Mouse (Mus musculus) kidney, postnatal 0 days (tissue): ENCODE measurements around the gene Itpkc. TPM values are rescaled to one million over a fixed set of nuclear protein-coding genes. Genes with fewer than 3 reads are reported as not detected.

Experiments
- ATAC-seq: fragments of 200-750 bp; cut with Nextera tagmentation; replicated peaks from 2 replicates; pipeline ENCODE4 v1.8.0; 2017; ENCODE audit warnings: low read depth, moderate number of reproducible peaks, moderate TSS enrichment, moderate library complexity; ENCODE audit not compliant: low FRiP score
- DNase-seq: peaks from one replicate; pipeline ENCODE4 v3.0.0-alpha.2; 2016; ENCODE audit warnings: low spot score
- H3K27ac ChIP-seq: fragments of 300-500 bp; sonication (generic); 2 replicates; pipeline ENCODE4 v1.5.1; 2014; ENCODE audit warnings: mild to moderate bottlenecking
- H3K27me3 ChIP-seq: fragments of 300-500 bp; sonication (generic); 2 replicates; pipeline ENCODE4 v1.6.1; 2014; ENCODE audit warnings: low read length, mixed read lengths; ENCODE audit not compliant: insufficient read depth
- H3K36me3 ChIP-seq: fragments of 300-500 bp; sonication (generic); 2 replicates; pipeline ENCODE4 v1.6.1; 2014; ENCODE audit warnings: low read length, mixed read lengths; ENCODE audit not compliant: insufficient read depth
- H3K4me1 ChIP-seq: fragments of 300-500 bp; sonication (generic); replicated peaks from 2 replicates; pipeline ENCODE4 v1.6.1; 2014; ENCODE audit warnings: antibody characterized with exemption, low read length, mixed read lengths; ENCODE audit not compliant: insufficient read depth
- H3K4me2 ChIP-seq: fragments of 300-500 bp; sonication (generic); 2 replicates; pipeline ENCODE4 v1.6.1; 2014; ENCODE audit warnings: mild to moderate bottlenecking, low read length, moderate library complexity, mixed read lengths
- H3K4me3 ChIP-seq: fragments of 300-500 bp; sonication (generic); replicated peaks from 2 replicates; pipeline ENCODE4 v1.5.1; 2014; ENCODE audit warnings: low read depth, low read length
- H3K9ac ChIP-seq: fragments of 300-500 bp; sonication (generic); 2 replicates; pipeline ENCODE4 v1.6.1; 2014; ENCODE audit warnings: low read depth, low read length
- H3K9me3 ChIP-seq: fragments of 300-500 bp; sonication (generic); replicated peaks from 2 replicates; pipeline ENCODE4 v1.6.1; 2016; ENCODE audit warnings: low read length, inconsistent platforms, mixed read lengths
- CTCF ChIP-seq: IDR thresholded peaks from 2 replicates; pipeline ENCODE4 v1.5.1; 2016; ENCODE audit warnings: antibody characterized with exemption, low read depth, mild to moderate bottlenecking, moderate library complexity
- WGBS: fragments of 180-500 bp; shearing (Covaris S2); extraction: QIAGEN DNeasy Blood & Tissue Kit; methylation state at CpG from one replicate; pipeline ENCODE4 v1.1.7; 2014; 5-methylcytosine and 5-hydroxymethylcytosine counted together
- polyA plus RNA-seq: library from polyadenylated mRNA; unstranded; fragments of >200 nt; fragmentation: Nextera tagmentation; extraction: Ambion mirVana; gene quantifications from 2 replicates; pipeline ENCODE4 v1.2.1, GENCODE M21; 2015

Gene Itpkc
- polyA plus RNA-seq, 1 experiment from 2014 or later = 3.6 TPM

- Histone ChIP-seq H3K36me3 (peaks cover 48% of the 10 kb centered on the region), H3K9me3 (no peaks in the 10 kb centered on the region), H3K4me3 (no peak overlapping the region), H3K4me2 (no peak overlapping the region), H3K4me1 (peaks cover 7% of the 10 kb centered on the region), H3K27me3 (no peaks in the 10 kb centered on the region), H3K9ac (no peak overlapping the region), H3K27ac (no peak overlapping the region)
- DNase-seq = no peak
- TF ChIP-seq CTCF = no peak
- WGBS = 72% methylated on average over 4 of the region's 4 CpGs
- ATAC-seq = no peak
These were observed 34.7 kb downstream of the Itpkc start for GRCm38 (mm10) chr7:27193731-27194130.

DNA sequence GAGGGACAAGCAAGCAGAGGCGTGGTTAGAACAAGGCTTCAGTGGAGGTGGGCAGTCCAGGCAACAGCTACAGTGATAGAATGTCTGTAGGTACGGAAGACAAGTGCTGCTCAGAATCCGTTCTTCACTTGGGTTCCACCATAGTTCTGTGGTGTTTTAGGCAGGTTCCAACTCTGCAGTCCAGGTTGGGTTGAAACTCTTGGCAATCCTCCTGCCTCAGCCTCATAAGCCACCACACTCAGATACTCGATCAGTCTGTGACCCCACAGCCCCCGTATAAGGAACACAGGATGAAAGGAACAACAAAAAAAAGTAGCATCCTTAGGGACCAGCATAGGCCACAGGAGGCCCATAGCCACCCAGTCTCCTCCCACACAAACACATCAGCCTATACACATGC, 36.0 kb downstream of the Itpkc start:
- H3K27ac ChIP-seq = no peak overlapping the region
- peaks cover 54% of the 10 kb centered on the region for H3K36me3 ChIP-seq
- no peaks in the 10 kb centered on the region for H3K9me3 ChIP-seq
- H3K4me3 ChIP-seq = no peak overlapping the region
- no peak overlapping the region for H3K4me2 ChIP-seq
- H3K4me1 ChIP-seq = peaks cover 7% of the 10 kb centered on the region
- no peak for ATAC-seq
- no peaks in the 10 kb centered on the region for H3K27me3 ChIP-seq
- H3K9ac ChIP-seq = no peak overlapping the region
- no peak for DNase-seq
- WGBS = 92% methylated on average over 5 of the region's 5 CpGs
- TF ChIP-seq CTCF = no peak

GRCm38 (mm10) chr7:27189271-27189931, 39.1 kb downstream of the Itpkc start:
- 95% methylated on average over 10 of the region's 10 CpGs for WGBS
- DNase-seq (no peak), ATAC-seq (no peak)

DNA sequence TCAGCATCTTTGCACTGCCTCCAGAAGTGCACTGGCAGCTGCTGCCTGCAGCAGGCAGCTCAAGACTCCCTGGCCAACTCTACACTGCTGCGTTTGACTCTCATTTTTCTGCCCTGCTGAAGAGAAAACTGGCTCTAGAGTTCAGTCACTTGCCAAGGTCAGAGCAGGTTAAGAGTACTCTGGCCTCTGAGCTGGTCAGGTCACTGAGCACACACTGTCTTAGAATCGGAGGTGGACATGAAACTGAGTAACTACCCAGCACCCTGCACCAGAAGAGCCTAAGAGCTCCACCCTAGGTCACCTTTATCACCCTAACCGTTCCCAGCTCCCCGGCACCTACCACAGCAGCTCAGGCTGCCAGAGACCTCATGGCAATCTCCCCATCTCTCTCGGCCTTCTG, 42.5 kb downstream of the Itpkc start:
- H3K27ac ChIP-seq = no peak overlapping the region
- DNase-seq = no peak

More at GRCm38 (mm10) chr7:27189271-27189931, 39.1 kb downstream of the Itpkc start:
- peak; percentile 45; the same call in 1 of the 2 replicates for TF ChIP-seq CTCF
- Histone ChIP-seq H3K27me3 (no peaks in the 10 kb centered on the region), H3K4me2 (no peak overlapping the region), H3K36me3 (peaks cover 75% of the 10 kb centered on the region), H3K4me3 (no peak overlapping the region), H3K9me3 (no peaks in the 10 kb centered on the region), H3K4me1 (peaks cover under 1% of the 10 kb centered on the region; the same call in 1 of the 2 replicates), H3K9ac (no peak overlapping the region), H3K27ac (no peak overlapping the region)

DNA sequence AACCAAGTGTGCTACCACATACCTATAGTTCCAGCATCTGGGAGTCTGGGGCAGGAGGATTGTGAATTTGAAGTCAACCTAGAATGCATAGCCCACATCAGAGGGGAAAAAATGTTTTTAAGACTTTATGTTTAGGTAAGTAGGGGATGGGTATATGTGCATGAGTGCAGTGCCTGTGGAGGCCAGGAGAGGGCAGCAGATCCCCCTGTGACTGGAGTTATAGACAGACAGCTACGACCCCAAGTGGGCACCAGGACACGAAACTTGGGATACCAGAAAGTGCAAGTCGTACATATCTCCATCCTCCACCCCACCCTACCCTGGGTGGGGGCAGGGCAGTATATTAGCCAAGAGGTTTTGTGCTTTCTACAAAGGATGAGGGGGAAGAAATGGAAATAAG, 43.5 kb downstream of the Itpkc start:
- DNase-seq = no peak
- ATAC-seq = no peak
- WGBS = 70% methylated on average over 3 of the region's 3 CpGs
- H3K4me3 ChIP-seq = no peak overlapping the region
- H3K4me2 ChIP-seq = no peak overlapping the region
- H3K9me3 ChIP-seq = no peaks in the 10 kb centered on the region
- no peak overlapping the region for H3K27ac ChIP-seq
- H3K9ac ChIP-seq = no peak overlapping the region
- H3K27me3 ChIP-seq = no peaks in the 10 kb centered on the region
- H3K4me1 ChIP-seq = no peaks in the 10 kb centered on the region
- H3K36me3 ChIP-seq = peaks cover 38% of the 10 kb centered on the region
- peak; percentile 78 for TF ChIP-seq CTCF

More for the DNA sequence above, 42.5 kb downstream of the Itpkc start:
- Histone ChIP-seq H3K27me3 (no peaks in the 10 kb centered on the region), H3K4me3 (no peak overlapping the region), H3K9ac (no peak overlapping the region), H3K36me3 (peaks cover 49% of the 10 kb centered on the region), H3K4me2 (no peak overlapping the region), H3K9me3 (no peaks in the 10 kb centered on the region), H3K4me1 (no peaks in the 10 kb centered on the region)
- 89% methylated on average over 5 of the region's 5 CpGs for WGBS
- ATAC-seq = peak; percentile 23; the same call in 1 of the 2 replicates
- no peak for TF ChIP-seq CTCF

- Histone ChIP-seq H3K27me3 (no peaks in the 10 kb centered on the region), H3K4me1 (0 out of 2 replicates have a peak, but pooled peaks cover 4% of the 10 kb centered on the region), H3K9ac (no peak overlapping the region), H3K4me2 (no peak overlapping the region), H3K27ac (no peak overlapping the region), H3K9me3 (no peaks in the 10 kb centered on the region), H3K4me3 (no peak overlapping the region), H3K36me3 (peaks cover 22% of the 10 kb centered on the region)
- TF ChIP-seq CTCF = no peak
- ATAC-seq (no peak), DNase-seq (no peak)
- 82% methylated on average over 1 of the region's 1 CpGs for whole genome bisulfite sequencing
These were observed 46.0 kb downstream of the Itpkc start for GRCm38 (mm10) chr7:27182498-27182897.
